Mouse (Mus musculus) B cell, adult 62 days (primary cell): ENCODE results near the gene Fbxo4. TPM values are rescaled to one million over a fixed set of nuclear protein-coding genes. Genes with fewer than 3 reads are reported as not detected.

Experiments used
- total RNA-seq: library from RNA; stranded (reverse); gene quantifications from 4 replicates; pipeline ENCODE4 v1.2.4, GENCODE M21; 2023

The Fbxo4 gene
- 25.7 to 31.0 TPM (median 28.3 TPM) in 4 replicates for total RNA-seq

DNA sequence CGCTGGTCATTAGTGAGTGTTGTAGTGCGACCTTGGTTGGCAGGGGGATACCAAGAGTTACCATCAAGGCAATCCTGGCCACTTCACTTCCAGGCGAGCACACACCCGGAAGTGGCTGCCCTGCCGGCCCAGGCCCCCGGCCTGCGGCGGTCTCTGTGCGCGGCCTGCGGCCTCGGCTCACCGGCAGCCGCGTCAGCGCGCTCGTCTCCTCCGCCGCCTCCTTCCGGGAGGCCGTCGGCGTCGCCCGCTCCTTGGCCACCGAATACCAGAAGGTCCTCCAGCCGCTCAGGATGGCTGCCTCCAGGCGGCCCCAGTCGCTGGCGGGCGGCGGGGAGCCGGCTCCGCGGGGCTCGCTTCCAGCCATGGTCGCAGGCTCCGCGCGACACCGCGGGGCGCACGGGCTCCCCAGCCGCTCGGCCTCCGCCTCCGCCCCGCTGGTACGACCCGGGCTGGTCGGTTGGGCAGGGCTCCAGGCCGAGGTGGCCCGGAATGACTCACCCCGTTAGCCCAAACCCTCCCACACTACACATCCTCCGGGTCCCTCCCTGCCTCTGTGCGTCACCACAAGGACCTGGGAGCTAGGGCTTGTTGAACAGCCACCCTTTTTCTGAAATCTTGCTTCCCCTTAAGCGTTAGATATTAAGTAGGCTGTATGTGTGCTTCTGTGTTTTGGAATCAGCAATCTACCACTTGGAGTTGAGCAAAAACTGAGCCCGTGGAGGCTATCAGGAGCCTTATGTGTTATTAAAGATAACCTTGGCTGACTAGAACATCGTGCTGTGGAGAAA is at the start of gene Fbxo4:
Fbxo4 (minus strand) TSS at position 513 of the 788 bp plus-strand sequence.

DNA sequence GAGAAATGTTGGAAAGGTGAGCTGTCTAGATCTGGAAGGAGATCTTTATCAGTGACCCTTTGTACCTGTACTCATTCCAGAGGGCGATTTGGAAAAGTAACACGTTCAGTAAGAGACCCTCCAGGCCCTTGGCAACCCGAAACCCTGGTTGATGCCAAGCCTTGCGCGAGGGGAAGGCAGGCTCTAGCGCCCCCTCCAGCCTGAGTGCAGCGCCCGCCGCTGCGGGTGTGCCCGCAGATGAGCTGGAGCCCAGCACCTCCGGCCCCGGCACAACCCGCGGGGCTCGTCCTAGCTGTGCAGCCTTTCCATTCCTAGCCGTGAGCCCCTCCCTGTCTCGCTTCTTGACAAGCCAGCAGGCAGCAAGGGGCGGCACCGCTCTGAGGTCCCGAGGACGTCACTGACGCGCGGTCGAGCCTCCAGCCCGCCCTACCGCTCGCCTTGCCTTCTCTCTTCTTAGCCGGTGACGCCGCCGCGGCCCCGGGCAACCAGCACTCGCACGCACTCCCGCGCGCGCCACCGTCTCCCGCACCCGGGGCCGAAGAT is 46.9 kb upstream of the Fbxo4 start, which contains the start of gene Oxct1:
Oxct1 (plus strand) TSS at position 153 of the 543 bp plus-strand sequence.

DNA sequence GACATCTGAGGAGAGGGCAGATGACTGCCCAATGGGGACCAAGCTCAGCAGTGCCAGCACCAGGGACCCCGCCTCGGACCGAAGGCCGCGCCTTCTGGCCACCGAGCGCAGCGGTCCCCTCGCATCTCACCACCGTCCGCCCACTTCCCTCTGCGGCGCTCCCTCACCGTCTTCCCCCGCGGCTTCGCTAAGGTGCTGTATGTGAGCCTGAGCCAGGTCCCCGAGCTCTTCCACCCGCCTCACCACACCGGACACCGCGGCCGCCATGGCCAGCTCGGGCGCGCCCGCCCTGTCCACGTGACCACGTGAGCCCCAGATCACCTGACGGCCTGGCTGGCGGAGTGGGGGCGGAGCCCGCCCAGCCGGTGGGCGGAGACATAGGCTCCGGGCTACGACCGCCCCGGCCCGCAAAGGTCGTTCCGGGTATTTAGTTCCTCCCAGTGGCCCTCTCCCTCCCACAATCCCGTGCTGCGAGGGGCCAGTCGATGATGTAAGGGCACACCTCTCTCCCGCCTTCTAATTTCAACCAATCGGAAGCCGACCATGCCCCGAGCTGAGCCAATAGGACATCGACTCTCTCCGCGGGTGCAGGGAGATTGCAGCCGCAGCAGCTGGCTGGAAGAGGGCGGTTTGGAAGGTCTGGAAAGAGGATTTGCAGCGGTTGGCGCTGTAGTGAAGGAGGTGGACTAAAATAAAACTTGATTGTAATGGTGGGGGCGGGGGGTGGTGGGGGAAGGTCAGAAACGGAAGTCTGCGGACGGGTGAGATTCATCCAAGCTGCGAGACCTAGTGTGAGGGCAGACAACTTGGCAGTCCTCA is 16.3 kb upstream of the Fbxo4 start, which contains the start of gene AW549877:
AW549877 (minus strand) TSS at position 297 of the 819 bp plus-strand sequence.

Other genes starting within 250 kb of the Fbxo4 start
- gene AW549877, start 16.2 kb upstream of the Fbxo4 start, total RNA-seq: 59.3 to 63.1 TPM (median 61.5 TPM) in 4 replicates
- gene Oxct1, start 46.8 kb upstream of the Fbxo4 start, total RNA-seq: 22.3 to 28.4 TPM (median 26.8 TPM) in 4 replicates